Mouse (Mus musculus): ENCODE data around the gene Upk3bl.
"Not testable (repeated sequence)": the region's sequence is repeated elsewhere in the genome, so short reads cannot be mapped to it uniquely, and the experiment has no call there.

The Upk3bl gene

DNA sequence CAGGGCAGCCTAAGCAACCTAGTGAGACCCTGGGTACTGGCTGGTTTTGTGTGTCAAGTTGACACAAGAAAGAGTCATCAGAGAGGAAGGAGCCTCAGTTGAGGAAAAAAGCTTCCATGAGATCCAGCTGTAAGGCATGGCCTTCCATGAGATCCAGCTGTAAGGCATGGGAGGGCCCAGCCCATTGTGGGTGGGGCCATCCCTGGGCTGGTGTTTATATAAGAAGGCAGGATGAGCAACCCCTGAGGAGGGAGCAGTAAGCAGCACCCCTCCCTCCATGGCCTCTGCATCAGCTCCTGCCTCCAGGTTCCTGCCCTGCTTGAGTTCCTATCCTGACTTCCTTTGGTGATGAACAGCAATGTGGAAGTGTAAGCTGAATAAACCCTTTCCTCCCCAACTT lies 5.8 kb upstream of the Upk3bl start:
- not testable (repeated sequence) for DNase-seq

- no peak for DNase-seq
Observed at GRCm38 (mm10) chr5:136049926-136050325, 4.4 kb upstream of the Upk3bl start.

- peak; percentile 77 to 91 for DNase-seq
Observed at GRCm38 (mm10) chr5:136051231-136052085, 2.8 kb upstream of the Upk3bl start.

DNA sequence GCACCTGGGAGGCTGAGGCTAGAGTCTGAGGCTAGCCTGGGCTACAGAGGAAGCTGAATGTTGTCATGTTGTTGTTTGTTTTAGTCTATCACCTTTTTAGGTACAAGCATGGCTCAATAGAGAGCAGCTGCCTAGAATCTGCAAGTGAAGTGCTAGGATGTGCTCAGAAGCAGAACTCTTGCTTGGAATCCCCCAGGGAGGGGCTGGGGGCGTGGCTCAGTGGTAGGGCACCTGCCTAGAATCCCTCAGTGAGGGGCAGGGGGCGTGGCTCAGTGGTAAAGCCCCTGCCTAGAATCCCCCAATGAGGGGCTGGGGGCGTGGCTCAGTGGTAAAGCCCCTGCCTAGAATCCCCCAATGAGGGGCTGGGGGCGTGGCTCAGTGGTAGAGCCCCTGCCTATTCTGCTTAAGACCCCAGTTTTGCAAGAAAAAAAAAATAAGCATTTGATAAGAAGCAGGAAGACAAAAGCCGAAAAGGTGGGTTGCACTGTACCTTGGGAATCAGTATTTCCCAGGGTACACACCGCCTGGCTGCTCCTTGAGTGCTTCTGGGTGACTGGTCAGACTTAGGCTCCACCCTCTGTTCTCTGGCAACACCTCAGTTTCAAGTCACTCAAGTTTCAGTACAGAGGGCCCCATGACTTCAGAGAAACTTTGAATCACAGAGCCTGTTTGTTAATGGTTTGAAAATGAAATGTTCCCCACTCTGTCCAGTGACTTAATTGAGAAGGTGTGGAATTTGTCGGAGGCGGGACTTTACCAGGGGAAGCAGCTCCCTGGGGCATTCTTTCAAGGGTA lies 1.2 kb upstream of the Upk3bl start:
- peak; percentile 43 to 77 for DNase-seq

DNA sequence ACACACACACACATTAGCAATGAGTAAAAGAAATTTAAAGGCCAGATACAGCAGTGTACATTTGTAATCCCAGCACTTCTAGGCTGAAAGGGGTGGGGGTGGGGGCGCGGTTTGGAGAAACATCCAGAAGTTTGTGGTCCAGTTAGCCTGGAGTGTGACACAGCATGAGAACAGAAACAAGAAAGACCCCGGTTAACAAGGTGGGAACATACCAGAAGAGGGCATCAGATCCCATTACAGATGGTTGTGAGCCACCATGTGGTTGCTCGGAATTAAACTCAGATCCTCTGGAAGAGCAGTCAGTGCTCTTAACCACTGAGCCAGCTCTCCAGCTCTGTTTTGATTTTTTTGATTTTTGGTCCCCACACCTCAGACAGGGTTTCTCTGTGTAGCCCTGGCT lies 1.8 kb downstream of the Upk3bl start:
- DNase-seq: no peak

GRCm38 (mm10) chr5:136057085-136057484 lies 2.8 kb downstream of the Upk3bl start:
- DNase-seq: no peak

DNA sequence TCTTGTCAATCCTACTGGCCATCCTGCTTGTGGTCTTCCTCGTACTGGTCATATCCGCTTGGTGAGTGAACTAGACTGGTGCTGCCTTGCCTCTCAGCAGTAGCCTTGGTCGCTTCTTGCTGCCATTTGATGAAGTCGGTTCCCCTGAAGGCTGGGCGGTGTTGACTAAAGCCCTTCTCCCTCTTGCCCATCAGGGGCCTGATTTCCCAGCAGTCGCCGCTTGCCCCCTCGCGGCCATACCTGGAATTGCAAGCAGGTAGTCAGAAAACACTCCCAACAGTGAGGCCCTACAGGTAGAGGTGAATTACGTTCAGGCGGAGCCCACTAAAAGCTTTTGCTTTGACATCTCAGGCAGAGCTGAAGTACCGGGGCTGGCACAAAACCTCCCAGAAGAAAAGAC lies 7.3 kb downstream of the Upk3bl start:
- peak; percentile 65 to 84 for DNase-seq

- no peak for DNase-seq
Observed at GRCm38 (mm10) chr5:136063920-136064319, 9.6 kb downstream of the Upk3bl start.

- not testable (repeated sequence) for DNase-seq
Observed at GRCm38 (mm10) chr5:136066404-136067148, 12.3 kb downstream of the Upk3bl start.

DNA sequence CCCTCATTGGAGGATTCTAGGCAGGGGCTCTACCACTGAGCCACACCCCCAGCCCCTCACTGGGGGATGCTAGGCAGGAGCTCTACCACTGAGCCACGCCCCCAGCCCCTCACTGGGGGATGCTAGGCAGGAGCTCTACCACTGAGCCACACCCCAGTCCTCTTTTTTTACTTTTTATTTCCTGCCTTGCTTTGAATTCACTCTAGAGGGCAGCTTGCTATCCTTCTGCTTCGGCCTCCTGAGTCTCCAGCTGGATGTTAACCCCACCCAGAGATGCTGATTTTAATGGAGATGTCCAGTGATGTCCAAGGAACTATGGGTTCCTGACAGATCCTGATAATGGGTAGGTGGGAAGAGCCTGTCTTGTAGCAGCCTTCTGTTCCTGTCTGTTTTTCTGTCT lies 15.1 kb downstream of the Upk3bl start:
- DNase-seq: no peak

- DNase-seq: no peak
Observed at GRCm38 (mm10) chr5:136073051-136073450, 18.8 kb downstream of the Upk3bl start.

GRCm38 (mm10) chr5:136073526-136073925 lies 19.2 kb downstream of the Upk3bl start:
- no peak for DNase-seq

GRCm38 (mm10) chr5:136075076-136075475 lies 20.8 kb downstream of the Upk3bl start:
- no peak for DNase-seq

- DNase-seq: no peak
Observed at GRCm38 (mm10) chr5:136076284-136076683, 22.0 kb downstream of the Upk3bl start.

- peak; percentile 23 to 38 for DNase-seq
Observed at GRCm38 (mm10) chr5:136077001-136077550, 22.8 kb downstream of the Upk3bl start.

GRCm38 (mm10) chr5:136078136-136078535 lies 23.8 kb downstream of the Upk3bl start:
- DNase-seq: no peak

DNA sequence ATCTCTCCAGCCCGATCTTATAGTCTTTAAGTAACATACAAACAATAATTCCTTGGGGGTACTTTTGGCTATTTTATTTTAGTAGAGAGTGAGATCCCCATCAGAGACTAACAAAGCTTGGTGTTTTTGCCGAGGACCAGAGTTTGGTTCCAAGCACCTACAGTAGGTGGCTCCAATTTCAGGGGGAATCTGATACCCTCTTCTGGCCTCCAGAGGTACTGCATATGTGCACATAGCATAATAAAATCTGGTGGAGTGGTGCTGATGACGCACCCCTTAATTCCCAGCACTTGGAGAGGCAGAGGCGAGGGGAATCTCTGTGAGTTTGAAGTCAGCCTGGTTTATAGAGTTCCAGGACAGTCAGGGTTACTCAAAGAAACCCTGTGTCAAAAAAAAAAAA lies 28.1 kb downstream of the Upk3bl start:
- no peak for DNase-seq

- DNase-seq: peak; percentile 94
Observed at GRCm38 (mm10) chr5:136083669-136084107, 29.4 kb downstream of the Upk3bl start, which contains the start of gene Rasa4. Gene Rasa4 (plus strand): TSS chr5:136083916.

DNA sequence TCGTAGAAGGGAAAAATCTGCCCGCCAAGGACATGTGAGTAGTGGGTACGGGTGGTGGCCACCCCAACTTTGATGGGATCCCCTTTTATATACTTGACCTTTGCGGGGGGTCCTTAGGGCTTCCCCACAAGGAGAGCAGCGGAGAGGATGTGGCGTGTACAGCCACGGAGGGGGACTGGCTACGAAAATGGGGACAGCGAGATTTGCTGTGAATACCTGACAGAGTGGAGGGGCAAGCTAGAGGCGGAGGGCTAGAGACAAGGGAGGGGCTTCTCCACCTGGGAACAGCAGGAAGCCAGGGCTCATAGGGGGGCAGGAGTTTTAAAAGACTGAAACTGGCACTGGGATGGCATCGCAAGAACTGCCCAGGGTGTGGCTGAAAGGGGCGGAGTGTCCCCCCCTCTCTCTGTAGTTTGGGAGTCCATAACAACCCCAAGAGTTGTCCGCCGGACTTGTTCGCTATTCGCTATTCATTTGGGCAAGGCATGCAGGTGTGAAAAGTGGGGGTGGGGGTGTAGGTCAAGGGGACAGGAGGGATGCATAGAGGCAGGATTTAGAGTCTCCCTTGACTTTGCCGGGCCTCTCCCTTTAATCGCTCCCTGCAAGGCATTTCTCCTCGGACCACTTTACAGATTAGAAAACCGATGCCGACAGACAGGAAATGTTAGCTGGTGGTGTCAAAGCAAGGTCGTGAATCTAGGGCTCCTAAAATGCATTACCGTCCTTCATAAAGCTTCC lies 30.0 kb downstream of the Upk3bl start:
- no peak for DNase-seq

GRCm38 (mm10) chr5:136084891-136085651 lies 30.8 kb downstream of the Upk3bl start:
- DNase-seq: peak in 1 of 2 experiments; percentile 12

- no peak for DNase-seq
Observed at GRCm38 (mm10) chr5:136086290-136086689, 32.0 kb downstream of the Upk3bl start.
